Mouse (Mus musculus) lung, embryonic 14.5 days (tissue): Measurements from ENCODE around the gene Dpf3. TPM values are rescaled to one million over a fixed set of nuclear protein-coding genes. Genes with fewer than 3 reads are reported as not detected.
A peak's percentile ranks its signal among the peaks of the same experiment; 100 is the strongest.

Experiments
- ATAC-seq: fragments of 200-750 bp; cut with Nextera tagmentation; 2 replicates; pipeline ENCODE4 v1.8.0; 2017; ENCODE audit warnings: mild to moderate bottlenecking, moderate TSS enrichment, moderate library complexity; ENCODE audit not compliant: insufficient read depth
- DNase-seq: peaks from one replicate; pipeline ENCODE4 v3.0.0-alpha.2; 2015
- H3K27ac ChIP-seq: fragments of 300-500 bp; sonication (generic); 2 replicates; pipeline ENCODE4 v1.5.1; 2014; ENCODE audit warnings: low read depth, mild to moderate bottlenecking, moderate library complexity
- H3K27me3 ChIP-seq: fragments of 300-500 bp; sonication (generic); 2 replicates; pipeline ENCODE4 v1.6.1; 2014; ENCODE audit warnings: low read length, control low read depth; ENCODE audit not compliant: insufficient read depth
- H3K36me3 ChIP-seq: fragments of 300-500 bp; sonication (generic); 2 replicates; pipeline ENCODE4 v1.6.1; 2014; ENCODE audit warnings: control low read depth; ENCODE audit not compliant: insufficient read depth
- H3K4me1 ChIP-seq: fragments of 300-500 bp; sonication (generic); 2 replicates; pipeline ENCODE4 v1.6.1; 2014; ENCODE audit warnings: antibody characterized with exemption, control low read depth; ENCODE audit not compliant: insufficient read depth
- H3K4me2 ChIP-seq: fragments of 300-500 bp; sonication (generic); 2 replicates; pipeline ENCODE4 v1.6.1; 2014; ENCODE audit warnings: mild to moderate bottlenecking
- H3K4me3 ChIP-seq: fragments of 300-500 bp; sonication (generic); 2 replicates; pipeline ENCODE4 v1.5.1; 2014; ENCODE audit warnings: low read depth, low read length
- H3K9ac ChIP-seq: fragments of 300-500 bp; sonication (generic); 2 replicates; pipeline ENCODE4 v1.6.1; 2014
- H3K9me3 ChIP-seq: fragments of 300-500 bp; sonication (generic); 2 replicates; pipeline ENCODE4 v1.6.1; 2016; ENCODE audit warnings: low read depth, low read length, control low read depth
- CTCF ChIP-seq: IDR thresholded peaks from 2 replicates; pipeline ENCODE4 v1.5.1; 2016; ENCODE audit warnings: antibody characterized with exemption, low read depth
- WGBS: fragments of 180-500 bp; shearing (Covaris S2); extraction: QIAGEN DNeasy Blood & Tissue Kit; methylation state at CpG from one replicate; pipeline ENCODE4 v1.1.7; 2014; 5-methylcytosine and 5-hydroxymethylcytosine counted together
- polyA plus RNA-seq: library from polyadenylated mRNA; unstranded; fragments of >200 nt; fragmentation: Nextera tagmentation; extraction: Ambion mirVana; gene quantifications from 2 replicates; pipeline ENCODE4 v1.2.1, GENCODE M21; 2014

The Dpf3 gene
- polyA plus RNA-seq, 1 experiment from 2014 or later: 3.1 TPM

DNA sequence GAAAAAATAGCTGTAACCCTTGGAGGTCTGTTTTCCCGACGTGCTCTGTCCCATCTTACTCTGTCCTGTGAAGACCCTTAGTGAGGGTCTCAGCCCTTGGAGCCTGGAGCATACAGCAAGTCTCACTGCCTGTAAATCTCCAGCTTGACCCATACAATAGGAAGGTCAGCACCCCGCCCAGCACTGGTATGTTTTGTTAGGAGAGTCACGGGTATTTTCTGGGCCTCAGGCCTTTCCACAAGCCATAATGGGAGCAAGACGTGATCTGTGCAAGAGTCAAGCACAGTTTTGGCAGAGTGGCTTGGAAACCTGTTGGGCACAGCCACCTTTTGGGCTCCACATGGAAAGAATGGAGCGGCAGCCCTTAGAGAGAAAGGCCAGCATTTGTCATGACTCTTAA is 40.3 kb upstream of the Dpf3 start:
- Histone ChIP-seq H3K4me2 (no peak overlapping the region), H3K36me3 (peaks cover 23% of the 10 kb centered on the region; the same call in 1 of the 2 replicates), H3K9me3 (no peaks in the 10 kb centered on the region), H3K4me3 (no peak overlapping the region), H3K9ac (no peak overlapping the region), H3K27ac (no peak overlapping the region), H3K27me3 (no peaks in the 10 kb centered on the region), H3K4me1 (no peaks in the 10 kb centered on the region)
- 62% methylated on average over 6 of the region's 6 CpGs for WGBS
- TF ChIP-seq CTCF: no peak
- DNase-seq (no peak), ATAC-seq (no peak)

DNA sequence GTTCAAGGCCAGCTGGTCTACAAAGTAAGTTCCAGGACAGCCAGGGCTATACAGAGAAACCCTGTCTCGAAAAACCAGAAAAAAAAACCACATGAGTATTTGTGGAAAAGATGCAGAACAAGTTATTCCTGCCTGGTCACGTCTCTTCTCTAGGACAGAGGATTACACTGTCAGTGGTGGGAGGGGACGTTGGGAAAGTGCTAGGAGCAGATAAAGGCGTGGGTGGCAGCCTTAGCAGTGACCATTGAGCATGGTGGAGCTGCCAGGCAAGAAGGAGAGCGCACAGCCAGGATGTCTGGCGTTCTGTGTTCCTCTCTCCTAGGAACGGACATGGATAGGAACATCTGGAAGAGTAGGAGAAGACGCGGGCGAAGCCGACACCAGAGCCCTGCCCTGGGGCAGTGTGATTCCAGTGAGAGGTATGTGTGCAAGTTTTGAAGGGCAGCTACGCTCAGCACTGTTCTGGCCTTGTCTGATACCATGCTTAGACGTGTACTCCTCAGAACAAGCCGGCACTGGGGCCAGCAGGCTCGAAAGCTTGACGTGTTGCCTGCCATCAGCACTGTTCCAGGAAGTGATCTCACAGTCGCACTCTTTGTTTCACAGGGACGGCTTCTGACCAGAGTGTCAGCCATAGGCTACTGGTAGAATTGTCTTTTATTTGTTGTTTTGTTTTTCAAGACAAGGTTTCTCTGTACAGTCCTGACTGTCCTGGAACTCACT is 38.5 kb upstream of the Dpf3 start:
- H3K4me3 ChIP-seq: no peak overlapping the region
- H3K27ac ChIP-seq: no peak overlapping the region
- H3K9ac ChIP-seq: no peak overlapping the region
- 67% methylated on average over 18 of the region's 18 CpGs for WGBS
- ATAC-seq (no peak), DNase-seq (no peak)
- H3K36me3 ChIP-seq: peaks cover 17% of the 10 kb centered on the region; the same call in 1 of the 2 replicates
- H3K27me3 ChIP-seq: no peaks in the 10 kb centered on the region
- no peak for TF ChIP-seq CTCF
- H3K4me1 ChIP-seq: no peaks in the 10 kb centered on the region
- no peaks in the 10 kb centered on the region for H3K9me3 ChIP-seq
- H3K4me2 ChIP-seq: no peak overlapping the region

DNA sequence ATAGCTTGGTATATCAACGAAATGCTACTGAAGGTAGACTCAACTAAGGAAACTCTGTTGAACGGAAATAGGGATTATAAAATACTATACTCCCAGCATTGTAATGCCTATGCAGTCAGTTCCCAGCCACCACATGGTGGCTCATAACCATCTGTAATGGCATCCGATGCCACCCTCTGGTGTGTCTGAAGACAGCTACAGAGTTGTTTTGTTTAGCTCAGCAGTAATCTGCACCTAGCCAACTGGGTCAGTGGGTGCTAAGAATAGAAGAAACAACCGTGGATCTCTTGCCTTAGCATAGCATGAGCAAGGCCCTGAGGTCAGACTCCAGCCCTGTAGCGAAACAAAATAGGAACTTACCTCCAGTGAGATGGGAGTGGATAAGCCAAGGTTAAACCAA is 36.8 kb upstream of the Dpf3 start:
- Histone ChIP-seq H3K36me3 (peaks cover 12% of the 10 kb centered on the region; the same call in 1 of the 2 replicates), H3K9ac (no peak overlapping the region), H3K27ac (no peak overlapping the region), H3K9me3 (no peaks in the 10 kb centered on the region), H3K27me3 (no peaks in the 10 kb centered on the region), H3K4me1 (no peaks in the 10 kb centered on the region), H3K4me2 (no peak overlapping the region), H3K4me3 (no peak overlapping the region)
- TF ChIP-seq CTCF: no peak
- DNase-seq (no peak), ATAC-seq (no peak)
- 80% methylated on average over 5 of the region's 5 CpGs for WGBS

DNA sequence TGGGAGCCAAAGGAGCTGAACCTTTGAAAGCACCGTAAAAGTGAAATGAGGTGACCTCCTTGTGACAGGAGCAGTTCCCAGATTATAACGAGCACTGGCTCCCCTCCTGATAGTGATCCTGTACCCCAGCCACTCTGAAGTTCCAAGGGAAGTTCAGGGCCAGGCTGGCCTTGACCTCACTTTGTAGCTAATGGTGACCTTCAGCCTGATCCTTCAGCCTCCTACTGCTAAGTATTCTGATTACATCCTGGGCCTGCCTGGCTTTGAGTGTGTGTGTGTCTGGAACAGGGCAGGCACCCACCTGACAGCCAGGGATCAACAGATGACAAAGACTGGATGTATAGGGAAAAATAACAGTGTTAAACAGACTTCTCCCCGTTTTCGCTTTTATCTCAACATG is 36.4 kb upstream of the Dpf3 start:
- no peaks in the 10 kb centered on the region for H3K4me1 ChIP-seq
- ATAC-seq (no peak), DNase-seq (no peak)
- no peaks in the 10 kb centered on the region for H3K27me3 ChIP-seq
- H3K9me3 ChIP-seq: no peaks in the 10 kb centered on the region
- no peak for TF ChIP-seq CTCF
- no peak overlapping the region for H3K27ac ChIP-seq
- WGBS: 74% methylated on average over 4 of the region's 4 CpGs
- H3K36me3 ChIP-seq: peaks cover 12% of the 10 kb centered on the region; the same call in 1 of the 2 replicates
- H3K9ac ChIP-seq: no peak overlapping the region
- H3K4me3 ChIP-seq: no peak overlapping the region
- no peak overlapping the region for H3K4me2 ChIP-seq

DNA sequence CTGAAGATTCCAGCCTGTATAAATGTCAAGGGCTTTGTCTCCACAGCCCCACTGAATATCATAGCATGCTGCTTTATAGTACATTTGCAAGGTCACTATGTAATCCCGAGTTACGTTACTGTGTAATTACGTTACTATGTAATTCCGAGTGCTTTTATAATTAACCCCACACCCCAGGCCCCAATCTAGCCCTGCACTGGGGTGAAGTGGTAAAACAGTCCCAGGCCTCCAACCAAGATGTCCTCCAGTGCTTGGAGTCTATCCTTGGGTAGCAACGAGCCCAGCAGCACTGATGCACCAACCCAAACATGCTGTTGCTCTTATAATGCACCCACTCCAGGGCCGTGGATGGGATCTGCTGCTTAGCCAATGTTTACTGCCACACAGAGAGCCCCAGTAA is 35.5 kb upstream of the Dpf3 start:
- no peak for TF ChIP-seq CTCF
- Histone ChIP-seq H3K9me3 (no peaks in the 10 kb centered on the region), H3K4me3 (no peak overlapping the region), H3K36me3 (peaks cover 9% of the 10 kb centered on the region; the same call in 1 of the 2 replicates), H3K27ac (no peak overlapping the region), H3K4me1 (no peaks in the 10 kb centered on the region), H3K4me2 (no peak overlapping the region), H3K9ac (no peak overlapping the region), H3K27me3 (no peaks in the 10 kb centered on the region)
- ATAC-seq (no peak), DNase-seq (no peak)
- WGBS: 87% methylated on average over 6 of the region's 6 CpGs

DNA sequence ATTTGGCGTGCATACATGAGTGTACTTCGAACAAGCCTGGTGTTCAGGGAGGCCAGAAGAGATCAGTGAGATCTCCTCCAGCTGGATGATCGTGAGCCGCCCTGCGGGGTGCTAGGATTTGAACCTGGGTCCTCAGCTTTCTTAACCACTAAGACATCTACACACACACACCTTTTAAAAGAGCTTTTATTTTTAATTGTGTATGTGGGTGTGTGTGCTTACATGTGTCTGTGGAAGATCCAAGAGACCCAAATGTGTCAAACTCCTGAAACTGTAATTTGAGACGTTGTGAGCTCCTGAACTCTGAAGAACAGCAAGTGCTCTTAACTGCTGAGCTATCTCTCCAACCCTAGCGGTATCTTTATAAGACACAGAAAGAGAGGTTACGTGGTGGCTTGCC is 33.6 kb upstream of the Dpf3 start:
- DNase-seq (peak; percentile 10), ATAC-seq (no peak)
- H3K4me1 ChIP-seq: no peaks in the 10 kb centered on the region
- TF ChIP-seq CTCF: no peak
- peak overlapping the region; percentile 69 for H3K4me3 ChIP-seq
- H3K27ac ChIP-seq: no peak overlapping the region
- H3K9ac ChIP-seq: peak overlapping the region; percentile 64
- H3K9me3 ChIP-seq: no peaks in the 10 kb centered on the region
- no peaks in the 10 kb centered on the region for H3K27me3 ChIP-seq
- peak overlapping the region; percentile 71 for H3K4me2 ChIP-seq
- H3K36me3 ChIP-seq: no peaks in the 10 kb centered on the region
- WGBS: 28% methylated on average over 8 of the region's 8 CpGs

DNA sequence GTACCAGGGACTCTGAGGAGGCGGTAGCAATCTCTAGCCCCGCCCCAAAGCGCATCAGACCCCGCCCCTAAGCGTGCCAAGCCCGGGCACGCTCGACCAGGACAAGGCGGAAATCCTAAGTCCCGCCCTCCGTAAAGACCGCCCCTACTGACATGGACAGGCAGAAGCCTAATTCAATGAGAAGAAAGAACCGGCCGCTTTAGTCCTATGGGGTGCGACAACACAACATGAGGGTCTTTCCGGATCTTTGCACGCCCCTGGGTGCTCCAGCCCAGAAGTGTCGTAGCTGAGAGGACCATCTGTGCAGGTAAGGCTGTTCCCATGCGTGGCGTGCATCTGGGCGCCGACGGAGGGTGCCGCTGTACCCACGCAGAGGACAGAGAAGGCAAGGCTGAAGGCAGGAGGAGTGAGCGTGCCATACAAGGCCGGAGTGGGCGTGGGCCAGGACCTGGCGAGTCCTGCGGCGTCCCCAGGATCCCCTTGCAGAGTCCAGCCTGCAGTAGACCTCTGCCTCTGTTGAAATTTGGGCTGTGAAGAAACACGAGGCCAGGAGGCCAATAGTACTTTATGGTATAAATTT is 32.9 kb upstream of the Dpf3 start, which contains the start of gene Dcaf4:
TSS of gene Dcaf4 (plus strand) at position 156 of the 580 bp plus-strand sequence.
- Histone ChIP-seq H3K4me3 (peak within 1 kb of the TSS; percentile 69), H3K4me1 (no peaks in the 10 kb centered on the region), H3K36me3 (no peaks in the 10 kb centered on the region), H3K9ac (peak within 1 kb of the TSS; percentile 64), H3K27ac (peak within 1 kb of the TSS; percentile 65; the same call in 1 of the 2 replicates), H3K27me3 (no peaks in the 10 kb centered on the region), H3K9me3 (no peaks in the 10 kb centered on the region), H3K4me2 (peak within 1 kb of the TSS; percentile 71)
- under 1% methylated on average over 32 of the region's 32 CpGs for WGBS
- peak; percentile 98 for DNase-seq
- peak; percentile 35; the same call in 1 of the 2 replicates for TF ChIP-seq CTCF
- peak; percentile 100 for ATAC-seq
